Mouse (Mus musculus) embryonic facial prominence, embryonic 14.5 days (tissue): ENCODE measurements at regions not wholly inside any gene's neighbourhood (a gene's known extent, or its start where the extent isn't known, plus 50 kb on each side); places are given as distances from the start of the nearest gene placed in this dataset.

Source experiments
- ATAC-seq: fragments of 200-750 bp; cut with Nextera tagmentation; 2 replicates; pipeline ENCODE4 v1.8.0; 2017; ENCODE audit warnings: low read depth, moderate number of reproducible peaks, moderate TSS enrichment
- DNase-seq: peaks from one replicate; pipeline ENCODE4 v3.0.0-alpha.2; 2015; ENCODE audit warnings: low spot score
- H3K27ac ChIP-seq: fragments of 300-500 bp; sonication (generic); replicated peaks from 2 replicates; pipeline ENCODE4 v1.5.1; 2014; ENCODE audit warnings: low read depth, mild to moderate bottlenecking, low read length, moderate library complexity
- H3K27me3 ChIP-seq: fragments of 300-500 bp; sonication (generic); replicated peaks from 2 replicates; pipeline ENCODE4 v1.6.1; 2014; ENCODE audit warnings: low read length; ENCODE audit not compliant: control insufficient read depth, insufficient read depth
- H3K36me3 ChIP-seq: fragments of 300-500 bp; sonication (generic); 2 replicates; pipeline ENCODE4 v1.6.1; 2014; ENCODE audit warnings: low read length, mixed read lengths; ENCODE audit not compliant: control insufficient read depth, insufficient read depth
- H3K4me1 ChIP-seq: fragments of 300-500 bp; sonication (generic); 2 replicates; pipeline ENCODE4 v1.6.1; 2014; ENCODE audit warnings: antibody characterized with exemption, low read length; ENCODE audit not compliant: control insufficient read depth, insufficient read depth
- H3K4me2 ChIP-seq: fragments of 300-500 bp; sonication (generic); 2 replicates; pipeline ENCODE4 v1.6.1; 2014; ENCODE audit warnings: low read depth, mild to moderate bottlenecking, low read length, moderate library complexity, mixed read lengths
- H3K4me3 ChIP-seq: fragments of 300-500 bp; sonication (generic); 2 replicates; pipeline ENCODE4 v1.5.1; 2014; ENCODE audit warnings: low read depth, mild to moderate bottlenecking, low read length
- H3K9ac ChIP-seq: fragments of 300-500 bp; sonication (generic); 2 replicates; pipeline ENCODE4 v1.6.1; 2014; ENCODE audit warnings: low read depth, mild to moderate bottlenecking, low read length, moderate library complexity, mixed read lengths
- H3K9me3 ChIP-seq: fragments of 300-500 bp; sonication (generic); 2 replicates; pipeline ENCODE4 v1.6.1; 2016; ENCODE audit warnings: low read length; ENCODE audit not compliant: control insufficient read depth
- WGBS: fragments of 180-500 bp; shearing (Covaris S2); extraction: QIAGEN DNeasy Blood & Tissue Kit; methylation state at CpG from one replicate; pipeline ENCODE4 v1.1.7; 2014; 5-methylcytosine and 5-hydroxymethylcytosine counted together

DNA sequence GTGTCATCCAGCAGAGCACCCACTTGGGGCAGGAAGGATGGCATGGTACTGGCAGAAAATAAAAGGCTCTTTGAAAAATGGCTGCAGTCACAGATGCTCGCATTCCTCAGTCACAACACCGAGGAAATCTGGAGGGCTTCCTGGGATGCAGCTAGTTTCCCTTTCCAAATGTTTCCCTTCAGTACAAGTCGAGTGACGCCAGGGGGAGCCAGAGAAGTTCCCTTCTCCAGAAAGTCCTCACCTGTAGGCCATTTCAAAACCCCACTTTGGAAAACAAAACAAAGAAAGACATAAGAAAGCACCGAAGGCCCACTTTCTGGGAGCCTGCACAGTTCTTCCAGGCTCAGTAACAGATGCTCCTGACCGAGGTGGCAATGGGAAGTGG lies 199.4 kb upstream of the Apob start:
- no peak for ATAC-seq
- H3K27ac ChIP-seq: no peak overlapping the region
- no peak overlapping the region for H3K9ac ChIP-seq
- DNase-seq: no peak
- no peak overlapping the region for H3K4me3 ChIP-seq
- WGBS: 45% methylated on average over 6 of the region's 6 CpGs
- no peaks in the 10 kb centered on the region for H3K27me3 ChIP-seq
- no peak overlapping the region for H3K4me2 ChIP-seq
- H3K36me3 ChIP-seq: no peaks in the 10 kb centered on the region
- H3K4me1 ChIP-seq: no peaks in the 10 kb centered on the region
- no peaks in the 10 kb centered on the region for H3K9me3 ChIP-seq

GRCm38 (mm10) chr12:7816616-7817015 lies 160.8 kb upstream of the Apob start:
- WGBS: 77% methylated on average over 5 of the region's 5 CpGs
- no peak for ATAC-seq
- Histone ChIP-seq H3K4me2 (no peak overlapping the region), H3K9ac (no peak overlapping the region), H3K9me3 (no peaks in the 10 kb centered on the region), H3K27me3 (no peaks in the 10 kb centered on the region), H3K27ac (no peak overlapping the region), H3K4me3 (no peak overlapping the region), H3K36me3 (no peaks in the 10 kb centered on the region), H3K4me1 (no peaks in the 10 kb centered on the region)
- DNase-seq: no peak

DNA sequence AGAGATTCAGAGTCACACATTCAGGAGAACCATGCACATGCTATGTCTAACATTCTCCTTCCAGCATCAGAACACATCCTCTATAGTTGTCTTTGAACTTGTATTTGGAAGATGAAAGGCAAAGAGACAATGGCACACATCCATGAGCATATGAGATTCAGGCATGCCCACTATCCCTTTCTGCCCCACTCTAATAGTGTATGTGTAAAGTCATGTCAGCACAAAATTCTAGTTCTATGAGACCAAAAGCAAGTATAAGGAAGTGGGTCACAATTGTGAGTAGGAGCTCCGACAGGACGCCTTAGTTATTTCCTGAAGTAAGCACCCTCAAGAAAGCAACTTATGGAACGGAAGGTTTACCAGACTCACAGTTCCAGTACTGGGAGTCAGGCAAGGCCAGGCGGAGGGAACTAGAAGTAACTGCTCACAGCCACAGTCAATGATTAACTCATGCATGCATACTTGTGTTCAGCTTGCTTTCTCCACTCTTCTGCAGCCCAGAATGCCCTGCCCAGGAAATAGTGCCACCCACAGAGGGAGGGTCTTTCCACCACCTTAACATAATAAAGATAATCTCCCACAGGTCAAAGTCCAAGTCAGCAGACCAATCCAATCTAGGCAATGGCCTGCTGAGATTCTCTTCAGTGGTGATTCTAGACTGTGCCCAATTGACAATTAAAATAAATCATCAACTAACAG lies 157.3 kb upstream of the Apob start:
- H3K4me1 ChIP-seq: no peaks in the 10 kb centered on the region
- no peak for ATAC-seq
- no peaks in the 10 kb centered on the region for H3K9me3 ChIP-seq
- DNase-seq: no peak
- H3K27ac ChIP-seq: no peak overlapping the region
- H3K36me3 ChIP-seq: no peaks in the 10 kb centered on the region
- H3K27me3 ChIP-seq: no peaks in the 10 kb centered on the region
- H3K9ac ChIP-seq: no peak overlapping the region
- no peak overlapping the region for H3K4me3 ChIP-seq
- 82% methylated on average over 4 of the region's 4 CpGs for WGBS
- H3K4me2 ChIP-seq: no peak overlapping the region

GRCm38 (mm10) chr12:7820718-7821117 lies 156.7 kb upstream of the Apob start:
- Histone ChIP-seq H3K4me3 (no peak overlapping the region), H3K27ac (no peak overlapping the region), H3K27me3 (no peaks in the 10 kb centered on the region), H3K9ac (no peak overlapping the region), H3K9me3 (0 out of 2 replicates have a peak, but pooled peaks cover under 1% of the 10 kb centered on the region), H3K36me3 (no peaks in the 10 kb centered on the region), H3K4me1 (no peaks in the 10 kb centered on the region), H3K4me2 (no peak overlapping the region)
- DNase-seq (no peak), ATAC-seq (no peak)
- WGBS: 92% methylated on average over 2 of the region's 2 CpGs

- no peak for DNase-seq
- 42% methylated on average over 3 of the region's 3 CpGs for WGBS
Measured at GRCm38 (mm10) chr12:7835731-7836130, 141.7 kb upstream of the Apob start.

GRCm38 (mm10) chr12:7853876-7854275 lies 123.6 kb upstream of the Apob start:
- no peak for ATAC-seq
- Histone ChIP-seq H3K4me2 (no peak overlapping the region), H3K9ac (no peak overlapping the region), H3K4me1 (no peaks in the 10 kb centered on the region), H3K9me3 (no peaks in the 10 kb centered on the region), H3K27me3 (no peaks in the 10 kb centered on the region), H3K4me3 (no peak overlapping the region), H3K27ac (no peak overlapping the region), H3K36me3 (no peaks in the 10 kb centered on the region)
- peak; percentile 14 for DNase-seq
- 70% methylated on average over 2 of the region's 2 CpGs for WGBS

More at GRCm38 (mm10) chr12:7835731-7836130, 141.7 kb upstream of the Apob start:
- no peaks in the 10 kb centered on the region for H3K27me3 ChIP-seq
- H3K9me3 ChIP-seq: no peaks in the 10 kb centered on the region
- H3K4me1 ChIP-seq: no peaks in the 10 kb centered on the region
- H3K4me3 ChIP-seq: no peak overlapping the region
- H3K9ac ChIP-seq: no peak overlapping the region
- H3K36me3 ChIP-seq: no peaks in the 10 kb centered on the region
- no peak overlapping the region for H3K27ac ChIP-seq
- ATAC-seq: no peak
- no peak overlapping the region for H3K4me2 ChIP-seq

- no peaks in the 10 kb centered on the region for H3K9me3 ChIP-seq
- H3K4me3 ChIP-seq: no peak overlapping the region
- 86% methylated on average over 2 of the region's 2 CpGs for WGBS
- no peak overlapping the region for H3K27ac ChIP-seq
- H3K4me1 ChIP-seq: no peaks in the 10 kb centered on the region
- H3K9ac ChIP-seq: no peak overlapping the region
- no peak for DNase-seq
- no peaks in the 10 kb centered on the region for H3K36me3 ChIP-seq
- H3K4me2 ChIP-seq: no peak overlapping the region
- no peak for ATAC-seq
- no peaks in the 10 kb centered on the region for H3K27me3 ChIP-seq
Measured at GRCm38 (mm10) chr12:7855683-7856082, 121.8 kb upstream of the Apob start.

- no peak for ATAC-seq
- H3K27me3 ChIP-seq: no peaks in the 10 kb centered on the region
- no peaks in the 10 kb centered on the region for H3K4me1 ChIP-seq
- no peaks in the 10 kb centered on the region for H3K9me3 ChIP-seq
- H3K36me3 ChIP-seq: no peaks in the 10 kb centered on the region
- no peak for DNase-seq
- H3K4me3 ChIP-seq: no peak overlapping the region
- no peak overlapping the region for H3K9ac ChIP-seq
- 86% methylated on average over 28 of the region's 28 CpGs for WGBS
- no peak overlapping the region for H3K4me2 ChIP-seq
- H3K27ac ChIP-seq: no peak overlapping the region
Measured at GRCm38 (mm10) chr12:7859533-7859932, 117.9 kb upstream of the Apob start.

GRCm38 (mm10) chr12:7870004-7870403 lies 107.4 kb upstream of the Apob start:
- no peaks in the 10 kb centered on the region for H3K27me3 ChIP-seq
- DNase-seq (peak; percentile 27), ATAC-seq (no peak)
- no peaks in the 10 kb centered on the region for H3K36me3 ChIP-seq
- H3K9me3 ChIP-seq: no peaks in the 10 kb centered on the region
- no peak overlapping the region for H3K9ac ChIP-seq
- H3K4me3 ChIP-seq: no peak overlapping the region
- no peaks in the 10 kb centered on the region for H3K4me1 ChIP-seq
- no peak overlapping the region for H3K27ac ChIP-seq
- WGBS: 59% methylated on average over 3 of the region's 3 CpGs
- H3K4me2 ChIP-seq: no peak overlapping the region
